Mouse (Mus musculus) liver, postnatal 0 days (tissue): Measurements from ENCODE around the gene Zfp109. TPM values are rescaled to one million over a fixed set of nuclear protein-coding genes. Genes with fewer than 3 reads are reported as not detected.

Experiments used
- ATAC-seq: fragments of 200-750 bp; cut with Nextera tagmentation; 2 replicates; pipeline ENCODE4 v1.8.0; 2017; ENCODE audit warnings: mild to moderate bottlenecking, moderate library complexity
- DNase-seq: peaks from one replicate; pipeline ENCODE4 v3.0.0-alpha.2; 2016
- H3K27ac ChIP-seq: fragments of 300-500 bp; sonication (generic); 2 replicates; pipeline ENCODE4 v1.5.1; 2014; ENCODE audit warnings: antibody characterized with exemption, moderate library complexity, mild to moderate bottlenecking, low read depth
- H3K27me3 ChIP-seq: fragments of 300-500 bp; sonication (generic); 2 replicates; pipeline ENCODE4 v1.6.1; 2014; ENCODE audit warnings: low read length, control low read depth, mixed read lengths; ENCODE audit not compliant: insufficient read depth
- H3K36me3 ChIP-seq: fragments of 300-500 bp; sonication (generic); replicated peaks from 2 replicates; pipeline ENCODE4 v1.6.1; 2014; ENCODE audit warnings: mild to moderate bottlenecking, control low read depth, low read length, moderate library complexity, mixed read lengths; ENCODE audit not compliant: insufficient read depth
- H3K4me1 ChIP-seq: fragments of 300-500 bp; sonication (generic); 2 replicates; pipeline ENCODE4 v1.6.1; 2014; ENCODE audit warnings: antibody characterized with exemption, mild to moderate bottlenecking, control low read depth; ENCODE audit not compliant: insufficient read depth
- H3K4me2 ChIP-seq: fragments of 300-500 bp; sonication (generic); 2 replicates; pipeline ENCODE4 v1.6.1; 2014; ENCODE audit warnings: low read depth, mild to moderate bottlenecking, low read length, moderate library complexity, mixed read lengths
- H3K4me3 ChIP-seq: fragments of 300-500 bp; sonication (generic); 2 replicates; pipeline ENCODE4 v1.5.1; 2014; ENCODE audit warnings: low read depth, low read length
- H3K9ac ChIP-seq: fragments of 300-500 bp; sonication (generic); replicated peaks from 2 replicates; pipeline ENCODE4 v1.6.1; 2014; ENCODE audit warnings: mild to moderate bottlenecking, moderate library complexity
- H3K9me3 ChIP-seq: fragments of 300-500 bp; sonication (generic); 2 replicates; pipeline ENCODE4 v1.6.1; 2016; ENCODE audit warnings: mild to moderate bottlenecking, control low read depth, low read length, mixed read lengths
- CTCF ChIP-seq: sonication (generic); IDR thresholded peaks from 2 replicates; pipeline ENCODE4 v1.5.1; 2016; ENCODE audit warnings: antibody characterized with exemption, low read depth
- EP300 ChIP-seq: IDR thresholded peaks from 2 replicates; pipeline ENCODE4 v1.6.1; 2016; ENCODE audit warnings: antibody characterized with exemption, low read depth, mild to moderate bottlenecking
- WGBS: fragments of 180-500 bp; shearing (Covaris S2); extraction: QIAGEN DNeasy Blood & Tissue Kit; methylation state at CpG from one replicate; pipeline ENCODE4 v1.1.7; 2014; ENCODE audit not compliant: insufficient replicate concordance; 5-methylcytosine and 5-hydroxymethylcytosine counted together
- polyA plus RNA-seq: library from polyadenylated mRNA; unstranded; fragments of >200 nt; fragmentation: Nextera tagmentation; extraction: Ambion mirVana; gene quantifications from 2 replicates; pipeline ENCODE4 v1.2.1, GENCODE M21; 2015

Zfp109 gene
- polyA plus RNA-seq, 1 experiment from 2014 or later: 0.65 TPM

GRCm38 (mm10) chr7:24189571-24189944, 47.8 kb downstream of the Zfp109 start:
- WGBS: 18% methylated on average over 5 of the region's 5 CpGs
- no peaks in the 10 kb centered on the region for H3K9me3 ChIP-seq
- TF ChIP-seq EP300 (no peak), CTCF (no peak)
- ATAC-seq (no peak), DNase-seq (no peak)
- no peak overlapping the region for H3K4me3 ChIP-seq
- H3K4me2 ChIP-seq: no peak overlapping the region
- H3K27ac ChIP-seq: no peak overlapping the region
- 0 out of 2 replicates have a peak, but pooled peaks cover 2% of the 10 kb centered on the region for H3K36me3 ChIP-seq
- no peak overlapping the region for H3K9ac ChIP-seq
- no peaks in the 10 kb centered on the region for H3K27me3 ChIP-seq
- H3K4me1 ChIP-seq: 0 out of 2 replicates have a peak, but pooled peaks cover 2% of the 10 kb centered on the region

- no peak for TF ChIP-seq EP300
- TF ChIP-seq CTCF: no peak
- Histone ChIP-seq H3K27me3 (no peaks in the 10 kb centered on the region), H3K9ac (no peak overlapping the region), H3K36me3 (0 out of 2 replicates have a peak, but pooled peaks cover 2% of the 10 kb centered on the region), H3K27ac (no peak overlapping the region), H3K4me1 (0 out of 2 replicates have a peak, but pooled peaks cover 2% of the 10 kb centered on the region), H3K9me3 (no peaks in the 10 kb centered on the region), H3K4me3 (no peak overlapping the region), H3K4me2 (no peak overlapping the region)
- 53% methylated on average over 4 of the region's 4 CpGs for WGBS
- DNase-seq: no peak
- no peak for ATAC-seq
Measured at GRCm38 (mm10) chr7:24188901-24189570, 48.3 kb downstream of the Zfp109 start.

- DNase-seq: no peak
- Histone ChIP-seq H3K4me2 (no peak overlapping the region), H3K27ac (no peak overlapping the region), H3K27me3 (no peaks in the 10 kb centered on the region), H3K36me3 (no peaks in the 10 kb centered on the region), H3K4me1 (0 out of 2 replicates have a peak, but pooled peaks cover 2% of the 10 kb centered on the region), H3K9ac (no peak overlapping the region), H3K9me3 (no peaks in the 10 kb centered on the region), H3K4me3 (no peak overlapping the region)
- TF ChIP-seq EP300 (no peak), CTCF (no peak)
- ATAC-seq: no peak
- 15% methylated on average over 1 of the region's 1 CpGs for WGBS
Measured at GRCm38 (mm10) chr7:24187611-24188010, 49.7 kb downstream of the Zfp109 start.

Other genes with a start within 250 kb of the Zfp109 start
- gene V1rd19, start 235.9 kb downstream of the Zfp109 start, polyA plus RNA-seq: not detected in 2 replicates
- not detected in 2 replicates for gene Vmn1r183, start 184.3 kb downstream of the Zfp109 start, polyA plus RNA-seq
- 3.2 and 4.0 TPM in 2 replicates for gene Zfp180, start 155.6 kb downstream of the Zfp109 start, polyA plus RNA-seq
- gene Zfp112, start 125.2 kb downstream of the Zfp109 start, polyA plus RNA-seq: 0.76 and 0.86 TPM in 2 replicates
- gene Zfp235, start 103.4 kb downstream of the Zfp109 start, polyA plus RNA-seq: 2.8 and 3.3 TPM in 2 replicates
- gene Zfp114, start 62.5 kb downstream of the Zfp109 start, polyA plus RNA-seq: 0.13 and 0.19 TPM in 2 replicates
- gene Zfp111, start 26.1 kb downstream of the Zfp109 start, polyA plus RNA-seq: 0.93 and 1.0 TPM in 2 replicates
- gene Zfp108, start 17.2 kb upstream of the Zfp109 start, polyA plus RNA-seq: 0.31 and 0.79 TPM in 2 replicates
- 1.1 and 1.2 TPM in 2 replicates for gene Zfp93, start 32.9 kb upstream of the Zfp109 start, polyA plus RNA-seq
- gene Zfp61, start 63.7 kb upstream of the Zfp109 start, polyA plus RNA-seq: 1.6 and 1.8 TPM in 2 replicates
- 1.8 and 2.2 TPM in 2 replicates for gene Zfp94, start 79.1 kb upstream of the Zfp109 start, polyA plus RNA-seq
- not detected in 2 replicates for gene Tescl, start 96.4 kb upstream of the Zfp109 start, polyA plus RNA-seq
- 0.06 TPM in 1 of 2 replicates, not detected in the other for gene Lypd5, start 111.6 kb upstream of the Zfp109 start, polyA plus RNA-seq
- gene Kcnn4, start 132.7 kb upstream of the Zfp109 start, polyA plus RNA-seq: 41.0 and 41.9 TPM in 2 replicates
- gene Smg9, start 162.1 kb upstream of the Zfp109 start, polyA plus RNA-seq: 8.2 and 8.7 TPM in 2 replicates
- gene Irgc1, start 214.7 kb upstream of the Zfp109 start, polyA plus RNA-seq: 0.18 and 0.28 TPM in 2 replicates
- gene Plaur, start 224.9 kb upstream of the Zfp109 start, polyA plus RNA-seq: 9.3 and 10.8 TPM in 2 replicates
- 0.17 and 0.46 TPM in 2 replicates for gene Cadm4, start 244.5 kb upstream of the Zfp109 start, polyA plus RNA-seq